Mouse (Mus musculus): ENCODE results near the gene Mybpc3. TPM values are rescaled to one million over a fixed set of nuclear protein-coding genes. Genes with fewer than 3 reads are reported as not detected.

The Mybpc3 gene
- not detected in 2 replicates for polyA plus RNA-seq (2014; fragmentation: Nextera tagmentation; extraction: Ambion mirVana)

DNA sequence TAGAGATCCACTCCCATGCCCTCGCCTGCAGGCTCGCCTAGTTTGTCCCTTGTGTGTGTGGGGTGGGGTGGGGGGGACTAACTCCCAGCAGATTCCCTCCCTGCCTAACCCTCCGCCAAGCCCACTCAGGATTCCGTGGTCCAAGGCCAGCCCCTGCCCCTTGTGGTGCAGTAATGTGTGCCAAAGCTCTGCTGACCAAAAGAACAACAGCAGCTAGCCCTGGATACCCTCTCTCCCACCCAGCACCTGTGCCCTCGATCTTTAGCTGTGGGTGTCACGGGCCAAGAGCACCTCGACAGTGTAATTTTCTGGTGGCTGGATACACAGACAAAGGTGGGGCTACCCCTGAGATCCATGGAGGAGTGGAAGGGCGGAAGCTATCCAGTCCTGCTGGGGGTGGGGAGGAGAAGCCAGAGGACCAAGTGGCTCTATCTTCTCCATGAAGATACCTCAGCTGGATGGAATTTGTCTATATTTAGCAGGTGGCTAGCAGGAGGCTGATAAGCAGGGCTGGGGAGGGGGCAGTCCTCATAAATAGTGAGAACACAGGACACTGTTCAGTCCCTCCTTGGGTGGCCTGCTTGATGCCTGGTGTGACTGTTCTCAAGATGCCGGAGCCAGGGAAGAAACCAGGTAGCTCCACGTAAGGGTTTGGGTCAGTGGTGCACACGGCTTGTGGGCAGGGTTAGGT is at the start of gene Mybpc3:
TSS of gene Mybpc3 (plus strand) at position 560 of the 691 bp plus-strand sequence.
- H3K9ac ChIP-seq (ENCODE audit: low read length), result no peak within 1 kb of the TSS
- ATAC-seq (ENCODE audit: low FRiP score), result no peak
- WGBS, result 87% methylated on average over 11 of the region's 11 CpGs

GRCm38 (mm10) chr2:91068162-91068871 is 49.6 kb upstream of the Mybpc3 start:
- no peak overlapping the region for H3K4me2 ChIP-seq
- WGBS, result 57% methylated on average over 13 of the region's 13 CpGs

More for the DNA sequence above, at the start of gene Mybpc3:
- Histone ChIP-seq H3K27ac (ENCODE audit: low read depth, low read length) (no peak within 1 kb of the TSS), H3K36me3 (ENCODE audit: control insufficient read depth, insufficient read depth, low read length) (no peaks in the 10 kb centered on the region), H3K9me3 (ENCODE audit: control insufficient read depth, low read length) (no peaks in the 10 kb centered on the region), H3K4me2 (no peak within 1 kb of the TSS), H3K4me1 (ENCODE audit: control insufficient read depth, insufficient read depth, low read length) (no peaks in the 10 kb centered on the region), H3K4me3 (ENCODE audit: low read depth, low read length) (no peak within 1 kb of the TSS), H3K27me3 (ENCODE audit: control insufficient read depth, insufficient read depth, low read length) (no peaks in the 10 kb centered on the region)
- no peak for DNase-seq (ENCODE audit: low spot score, missing footprints)

DNA sequence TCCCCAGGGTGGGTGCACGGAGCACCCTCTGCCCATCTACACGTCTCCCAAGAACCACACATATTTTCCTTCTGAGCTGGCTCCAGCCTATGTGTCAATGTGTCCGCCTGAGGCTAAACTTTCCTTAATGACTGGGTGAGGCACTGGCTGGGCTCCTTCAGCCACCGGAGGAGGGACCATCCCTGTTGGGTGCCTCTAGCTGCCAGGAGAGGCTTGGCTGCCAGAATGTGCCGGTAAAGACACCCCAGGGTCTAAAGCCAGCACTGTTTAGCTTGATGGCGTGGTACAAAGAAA is 49.1 kb upstream of the Mybpc3 start:
- WGBS, result 52% methylated on average over 6 of the region's 6 CpGs
- no peak overlapping the region for H3K4me2 ChIP-seq
- no peaks in the 10 kb centered on the region; the same call in 1 of the 2 replicates for H3K36me3 ChIP-seq (ENCODE audit: control insufficient read depth, insufficient read depth, low read length)
- H3K27me3 ChIP-seq (ENCODE audit: control insufficient read depth, insufficient read depth, low read length), result no peaks in the 10 kb centered on the region
- no peak for ATAC-seq (ENCODE audit: low FRiP score)
- no peak overlapping the region for H3K9ac ChIP-seq (ENCODE audit: low read length)
- no peak overlapping the region for H3K27ac ChIP-seq (ENCODE audit: low read depth, low read length)
- H3K9me3 ChIP-seq (ENCODE audit: control insufficient read depth, low read length), result no peaks in the 10 kb centered on the region
- H3K4me1 ChIP-seq (ENCODE audit: control insufficient read depth, insufficient read depth, low read length), result peaks cover 18% of the 10 kb centered on the region
- no peak for DNase-seq (ENCODE audit: low spot score, missing footprints)
- H3K4me3 ChIP-seq (ENCODE audit: low read depth, low read length), result 0 out of 2 replicates have a peak overlapping the region, but pooled peaks have one; percentile 5

More at GRCm38 (mm10) chr2:91068162-91068871, 49.6 kb upstream of the Mybpc3 start:
- no peaks in the 10 kb centered on the region for H3K9me3 ChIP-seq (ENCODE audit: control insufficient read depth, low read length)
- no peak overlapping the region for H3K27ac ChIP-seq (ENCODE audit: low read depth, low read length)
- no peak overlapping the region for H3K9ac ChIP-seq (ENCODE audit: low read length)
- H3K36me3 ChIP-seq (ENCODE audit: control insufficient read depth, insufficient read depth, low read length), result peaks cover under 1% of the 10 kb centered on the region
- no peak for DNase-seq (ENCODE audit: low spot score, missing footprints)
- H3K4me3 ChIP-seq (ENCODE audit: low read depth, low read length), result 0 out of 2 replicates have a peak overlapping the region, but pooled peaks have one; percentile 5
- H3K27me3 ChIP-seq (ENCODE audit: control insufficient read depth, insufficient read depth, low read length), result no peaks in the 10 kb centered on the region
- ATAC-seq (ENCODE audit: low FRiP score), result no peak
- H3K4me1 ChIP-seq (ENCODE audit: control insufficient read depth, insufficient read depth, low read length), result peaks cover 18% of the 10 kb centered on the region

DNA sequence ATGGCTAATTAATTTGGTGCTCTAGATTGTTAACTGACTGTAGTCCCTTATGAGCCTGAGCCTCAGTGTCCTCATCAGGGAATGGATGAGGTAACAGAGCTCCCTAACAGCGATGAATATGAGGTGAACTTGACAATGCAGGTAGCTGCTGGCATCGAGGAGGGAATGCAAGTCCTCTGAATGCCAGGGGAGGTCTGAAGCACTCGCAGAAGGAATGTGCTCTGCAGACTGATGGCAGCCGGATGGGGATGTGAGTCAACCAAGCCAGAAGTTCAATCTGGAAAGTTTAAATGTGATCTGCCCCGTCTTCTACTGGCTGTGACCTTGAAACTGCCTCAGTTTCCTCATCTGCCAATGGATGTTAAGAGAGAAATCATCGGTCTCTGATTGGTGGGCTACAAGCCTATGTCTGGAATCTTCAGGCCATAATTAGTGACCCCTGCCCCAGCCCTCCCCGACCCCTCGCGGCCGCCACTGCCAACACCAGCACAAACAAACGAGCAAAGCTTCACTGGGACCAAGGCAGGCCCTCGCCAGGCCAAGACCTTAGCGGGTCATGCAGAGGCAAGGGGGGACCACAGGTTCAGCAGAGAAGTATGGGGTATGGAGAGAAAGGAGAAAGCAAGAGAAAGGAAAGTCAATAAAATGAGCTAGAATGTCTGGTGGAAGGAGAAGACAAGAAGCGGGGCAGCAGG is 48.5 kb upstream of the Mybpc3 start:
- H3K27me3 ChIP-seq (ENCODE audit: control insufficient read depth, insufficient read depth, low read length), result no peaks in the 10 kb centered on the region
- peak overlapping the region; percentile 60; the same call in 1 of the 2 replicates for H3K27ac ChIP-seq (ENCODE audit: low read depth, low read length)
- ATAC-seq (ENCODE audit: low FRiP score) (peak; percentile 26), DNase-seq (ENCODE audit: low spot score, missing footprints) (no peak)
- peaks cover 18% of the 10 kb centered on the region for H3K4me1 ChIP-seq (ENCODE audit: control insufficient read depth, insufficient read depth, low read length)
- H3K4me3 ChIP-seq (ENCODE audit: low read depth, low read length), result peak overlapping the region; percentile 66
- H3K9ac ChIP-seq (ENCODE audit: low read length), result peak overlapping the region; percentile 78
- peak overlapping the region; percentile 65 for H3K4me2 ChIP-seq
- no peaks in the 10 kb centered on the region; the same call in 1 of the 2 replicates for H3K36me3 ChIP-seq (ENCODE audit: control insufficient read depth, insufficient read depth, low read length)
- 12% methylated on average over 14 of the region's 14 CpGs for whole genome bisulfite sequencing
- H3K9me3 ChIP-seq (ENCODE audit: control insufficient read depth, low read length), result no peaks in the 10 kb centered on the region

DNA sequence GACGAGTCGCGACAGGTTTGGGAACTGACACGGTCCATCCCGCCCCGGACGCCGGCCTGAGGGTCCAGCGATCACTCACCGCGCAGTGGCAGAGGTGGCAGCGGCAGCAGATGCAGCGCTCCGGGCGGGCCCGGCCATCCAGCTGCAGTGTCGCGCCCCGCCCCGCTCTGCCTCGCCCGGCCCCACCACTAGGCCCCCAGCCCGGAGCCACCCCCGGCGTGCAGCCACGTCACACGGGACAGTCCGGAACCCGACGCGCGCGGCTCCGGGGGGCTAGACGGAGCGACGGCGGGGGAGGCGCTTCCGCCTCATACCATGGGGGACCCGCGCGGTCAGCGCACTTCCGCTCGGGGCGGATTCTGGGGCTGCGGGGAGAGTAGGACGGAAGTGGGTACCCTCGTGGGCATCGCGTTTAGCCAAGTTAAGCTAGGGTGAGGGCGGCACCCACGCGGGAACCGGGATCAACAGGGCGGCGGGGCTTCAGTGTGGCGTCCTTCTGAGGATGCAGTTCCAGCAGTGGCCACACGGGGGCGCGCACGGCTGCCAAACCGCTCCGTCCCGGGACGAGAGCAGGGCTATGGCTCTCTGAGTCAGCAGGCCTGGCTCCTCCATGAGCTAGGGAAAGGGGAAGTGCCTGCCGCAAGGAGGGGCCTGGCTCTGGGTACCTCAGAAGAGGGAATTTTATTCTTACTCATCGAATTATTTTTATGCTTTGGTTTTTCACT is 47.7 kb upstream of the Mybpc3 start, which contains the start of gene Slc39a13:
TSS of gene Slc39a13 (minus strand) at position 342 of the 725 bp plus-strand sequence.
- WGBS, result under 1% methylated on average over 63 of the region's 69 CpGs
- Histone ChIP-seq H3K27me3 (ENCODE audit: control insufficient read depth, insufficient read depth, low read length) (no peaks in the 10 kb centered on the region), H3K9ac (ENCODE audit: low read length) (peak within 1 kb of the TSS; percentile 78), H3K4me2 (peak within 1 kb of the TSS; percentile 65), H3K36me3 (ENCODE audit: control insufficient read depth, insufficient read depth, low read length) (no peaks in the 10 kb centered on the region), H3K27ac (ENCODE audit: low read depth, low read length) (peak within 1 kb of the TSS; percentile 60), H3K4me3 (ENCODE audit: low read depth, low read length) (peak within 1 kb of the TSS; percentile 66), H3K4me1 (ENCODE audit: control insufficient read depth, insufficient read depth, low read length) (peaks cover 18% of the 10 kb centered on the region), H3K9me3 (ENCODE audit: control insufficient read depth, low read length) (no peaks in the 10 kb centered on the region)
- DNase-seq (ENCODE audit: low spot score, missing footprints), result peak; percentile 100
- ATAC-seq (ENCODE audit: low FRiP score), result peak; percentile 95

DNA sequence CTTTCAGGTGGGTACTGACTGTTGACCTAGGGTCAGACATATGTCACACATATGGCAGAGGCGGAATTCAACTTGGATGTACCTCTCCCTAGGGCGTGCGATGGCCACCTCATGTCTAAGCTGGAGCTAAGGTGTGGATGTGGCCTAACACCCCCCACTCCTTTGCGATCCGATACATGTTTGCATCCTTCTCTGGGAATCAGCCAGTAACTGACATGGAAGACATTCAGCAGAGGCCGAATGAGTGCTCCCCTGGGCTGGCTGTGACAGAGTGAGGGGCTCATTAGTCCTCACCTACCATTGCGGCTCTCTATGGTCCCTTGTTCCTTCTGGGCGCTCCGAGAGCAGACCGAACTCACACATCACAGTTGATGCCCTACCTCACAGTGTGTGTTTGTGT is 46.9 kb upstream of the Mybpc3 start:
- DNase-seq (ENCODE audit: low spot score, missing footprints) (no peak), ATAC-seq (ENCODE audit: low FRiP score) (peak; percentile 10; the same call in 1 of the 2 replicates)
- no peaks in the 10 kb centered on the region for H3K36me3 ChIP-seq (ENCODE audit: control insufficient read depth, insufficient read depth, low read length)
- 84% methylated on average over 10 of the region's 10 CpGs for WGBS
- no peaks in the 10 kb centered on the region for H3K27me3 ChIP-seq (ENCODE audit: control insufficient read depth, insufficient read depth, low read length)
- H3K4me2 ChIP-seq, result peak overlapping the region; percentile 65
- peaks cover 18% of the 10 kb centered on the region for H3K4me1 ChIP-seq (ENCODE audit: control insufficient read depth, insufficient read depth, low read length)
- H3K27ac ChIP-seq (ENCODE audit: low read depth, low read length), result peak overlapping the region; percentile 60
- peak overlapping the region; percentile 78 for H3K9ac ChIP-seq (ENCODE audit: low read length)
- peak overlapping the region; percentile 66 for H3K4me3 ChIP-seq (ENCODE audit: low read depth, low read length)
- no peaks in the 10 kb centered on the region for H3K9me3 ChIP-seq (ENCODE audit: control insufficient read depth, low read length)

GRCm38 (mm10) chr2:91072092-91072491 is 45.9 kb upstream of the Mybpc3 start:
- Histone ChIP-seq H3K36me3 (ENCODE audit: control insufficient read depth, insufficient read depth, low read length) (no peaks in the 10 kb centered on the region), H3K27ac (ENCODE audit: low read depth, low read length) (no peak overlapping the region)

DNA sequence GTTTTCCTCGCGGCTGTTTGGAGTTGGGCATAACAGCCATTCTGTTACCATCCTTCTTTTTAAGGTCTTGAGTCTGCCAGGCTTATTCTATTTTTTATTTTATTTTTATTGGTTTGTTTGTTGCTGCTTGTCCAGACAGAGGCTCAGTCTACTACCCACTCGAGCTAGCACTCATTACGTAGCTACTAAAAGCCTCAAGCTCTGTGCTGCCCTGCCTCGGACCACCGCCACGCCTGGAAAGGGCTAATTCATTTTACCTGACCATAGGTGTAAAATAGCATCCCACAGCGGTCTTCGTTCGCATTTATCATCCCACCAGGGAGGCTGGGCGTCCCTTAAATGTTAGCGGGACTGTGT is 40.0 kb upstream of the Mybpc3 start:
- DNase-seq (ENCODE audit: low spot score, missing footprints) (no peak), ATAC-seq (ENCODE audit: low FRiP score) (no peak)
- no peaks in the 10 kb centered on the region for H3K9me3 ChIP-seq (ENCODE audit: control insufficient read depth, low read length)
- no peak overlapping the region for H3K27ac ChIP-seq (ENCODE audit: low read depth, low read length)
- peaks cover 6% of the 10 kb centered on the region for H3K4me1 ChIP-seq (ENCODE audit: control insufficient read depth, insufficient read depth, low read length)
- H3K36me3 ChIP-seq (ENCODE audit: control insufficient read depth, insufficient read depth, low read length), result no peaks in the 10 kb centered on the region
- peak overlapping the region; percentile 82 for H3K4me2 ChIP-seq
- H3K27me3 ChIP-seq (ENCODE audit: control insufficient read depth, insufficient read depth, low read length), result no peaks in the 10 kb centered on the region
- 21% methylated on average over 12 of the region's 12 CpGs for WGBS
- H3K4me3 ChIP-seq (ENCODE audit: low read depth, low read length), result peak overlapping the region; percentile 46; the same call in 1 of the 2 replicates
- peak overlapping the region; percentile 67 for H3K9ac ChIP-seq (ENCODE audit: low read length)

More at GRCm38 (mm10) chr2:91072092-91072491, 45.9 kb upstream of the Mybpc3 start:
- Histone ChIP-seq H3K27me3 (ENCODE audit: control insufficient read depth, insufficient read depth, low read length) (no peaks in the 10 kb centered on the region), H3K4me2 (no peak overlapping the region), H3K9me3 (ENCODE audit: control insufficient read depth, low read length) (no peaks in the 10 kb centered on the region), H3K9ac (ENCODE audit: low read length) (no peak overlapping the region), H3K4me3 (ENCODE audit: low read depth, low read length) (no peak overlapping the region), H3K4me1 (ENCODE audit: control insufficient read depth, insufficient read depth, low read length) (peaks cover 18% of the 10 kb centered on the region)
- ATAC-seq (ENCODE audit: low FRiP score) (no peak), DNase-seq (ENCODE audit: low spot score, missing footprints) (no peak)
- 29% methylated on average over 1 of the region's 1 CpGs for WGBS

All from midbrain, embryonic 11.5 days (tissue).